Mouse (Mus musculus): Measurements from ENCODE around the gene Krtap26-1.

Krtap26-1 gene

GRCm38 (mm10) chr16:88647358-88647846, at the start of gene Krtap26-1:
Gene Krtap26-1, minus strand, starts transcription at chr16:88647796.
- no peak for DNase-seq (ENCODE audit: low spot score in 2 of 2)

GRCm38 (mm10) chr16:88696256-88696655, 48.7 kb upstream of the Krtap26-1 start:
- no peak for DNase-seq (ENCODE audit: low spot score in 2 of 2)

GRCm38 (mm10) chr16:88681282-88681681, 33.7 kb upstream of the Krtap26-1 start:
- no peak for DNase-seq (ENCODE audit: low spot score in 2 of 2)

- no peak for DNase-seq (ENCODE audit: low spot score in 2 of 2)
Observed at GRCm38 (mm10) chr16:88679099-88679498, 31.5 kb upstream of the Krtap26-1 start.

- no peak for DNase-seq (ENCODE audit: low spot score in 2 of 2)
Observed at GRCm38 (mm10) chr16:88671571-88671970, 24.0 kb upstream of the Krtap26-1 start, which contains the start of gene Krtap27-1. Gene Krtap27-1, minus strand, starts transcription at chr16:88671671.

GRCm38 (mm10) chr16:88657426-88657825, 9.8 kb upstream of the Krtap26-1 start:
- no peak for DNase-seq (ENCODE audit: low spot score in 2 of 2)

GRCm38 (mm10) chr16:88651952-88652351, 4.4 kb upstream of the Krtap26-1 start:
- DNase-seq (ENCODE audit: low spot score in 2 of 2): no peak

GRCm38 (mm10) chr16:88651082-88651481, 3.5 kb upstream of the Krtap26-1 start:
- DNase-seq (ENCODE audit: low spot score in 2 of 2): no peak

GRCm38 (mm10) chr16:88646366-88647111, 1.1 kb downstream of the Krtap26-1 start:
- DNase-seq (ENCODE audit: low spot score in 2 of 2): no peak

GRCm38 (mm10) chr16:88640053-88640452, 7.5 kb downstream of the Krtap26-1 start:
- no peak for DNase-seq (ENCODE audit: low spot score in 2 of 2)

GRCm38 (mm10) chr16:88635142-88635541, 12.5 kb downstream of the Krtap26-1 start:
- no peak for DNase-seq (ENCODE audit: low spot score in 2 of 2)

GRCm38 (mm10) chr16:88631474-88631873, 16.1 kb downstream of the Krtap26-1 start:
- no peak for DNase-seq (ENCODE audit: low spot score in 2 of 2)

- no peak for DNase-seq (ENCODE audit: low spot score in 2 of 2)
Observed at GRCm38 (mm10) chr16:88627566-88627965, 20.0 kb downstream of the Krtap26-1 start, which contains the start of gene 2310079G19Rik. Gene 2310079G19Rik, minus strand, starts transcription at chr16:88627666.

GRCm38 (mm10) chr16:88612712-88613111, 34.9 kb downstream of the Krtap26-1 start:
- no peak for DNase-seq (ENCODE audit: low spot score in 2 of 2)

- no peak for DNase-seq (ENCODE audit: low spot score in 2 of 2)
Observed at GRCm38 (mm10) chr16:88611922-88612321, 35.7 kb downstream of the Krtap26-1 start, which contains the start of gene Krtap24-1. Gene Krtap24-1, minus strand, starts transcription at chr16:88612279.

GRCm38 (mm10) chr16:88604570-88604969, 43.0 kb downstream of the Krtap26-1 start:
- no peak for DNase-seq (ENCODE audit: low spot score in 2 of 2)

GRCm38 (mm10) chr16:88602464-88602863, 45.1 kb downstream of the Krtap26-1 start:
- no peak for DNase-seq (ENCODE audit: low spot score in 2 of 2)

- no peak for DNase-seq (ENCODE audit: low spot score in 2 of 2)
Observed at GRCm38 (mm10) chr16:88600303-88600702, 47.3 kb downstream of the Krtap26-1 start.

- DNase-seq (ENCODE audit: low spot score in 2 of 2): no peak
Observed at GRCm38 (mm10) chr16:88599504-88600237, 47.9 kb downstream of the Krtap26-1 start.

Measured in right cerebral cortex, adult 2 months (tissue).